Mouse (Mus musculus) bone marrow, adult 2 months (tissue): Measurements from ENCODE around the gene Plekha1.

ENCODE experiments used
- CTCF ChIP-seq: fragments of 200-500 bp; IDR thresholded peaks from 2 replicates; pipeline ENCODE4 v1.5.1; 2011; ENCODE audit warnings: low read length, control low read depth; ENCODE audit not compliant: control insufficient read depth, insufficient read depth
- POLR2A ChIP-seq: fragments of 200-500 bp; IDR thresholded peaks from 2 replicates; pipeline ENCODE4 v1.6.1; 2011; ENCODE audit warnings: low read depth, mild to moderate bottlenecking, control low read depth, low read length, borderline replicate concordance; ENCODE audit not compliant: control insufficient read depth

- TF ChIP-seq CTCF (no peak), POLR2A (no peak)
Observed at GRCm38 (mm10) chr7:130948563-130949208, 83.1 kb downstream of the Plekha1 start.
